Mouse (Mus musculus) E14TG2a.4 (cell line): Measurements from ENCODE around the gene Dll1.

Experiments
- H3K27me3 ChIP-seq: 2 replicates; pipeline ENCODE4 v1.6.1; 2014; ENCODE audit warnings: low read length, control low read depth; ENCODE audit not compliant: insufficient read depth
- H3K36me3 ChIP-seq: 2 replicates; pipeline ENCODE4 v1.6.1; 2014; ENCODE audit warnings: low read length, control low read depth; ENCODE audit not compliant: insufficient read depth
- H3K4me1 ChIP-seq: replicated peaks from 2 replicates; pipeline ENCODE4 v1.6.1; 2014; ENCODE audit warnings: low read depth, low read length, control low read depth
- H3K4me3 ChIP-seq: replicated peaks from 2 replicates; pipeline ENCODE4 v1.5.1; 2014; ENCODE audit warnings: mild to moderate bottlenecking, low read length
- H3K9me3 ChIP-seq: 2 replicates; pipeline ENCODE4 v1.6.1; 2014; ENCODE audit warnings: low read length, control low read depth
- CTCF ChIP-seq: conservative IDR thresholded peaks from 2 replicates; pipeline ENCODE4 v1.5.1; 2014; ENCODE audit warnings: low read length
- NANOG ChIP-seq: IDR thresholded peaks from 2 replicates; pipeline ENCODE4 v1.6.1; 2014; ENCODE audit warnings: borderline replicate concordance, low read length, mixed read lengths
- POU5F1 ChIP-seq: IDR thresholded peaks from 2 replicates; pipeline ENCODE4 v1.6.1; 2014; ENCODE audit warnings: low read length, borderline replicate concordance

Gene Dll1

GRCm38 (mm10) chr17:15410861-15411260, 34.2 kb upstream of the Dll1 start:
- peaks cover 4% of the 10 kb centered on the region; the same call in 1 of the 2 replicates for H3K27me3 ChIP-seq
- no peak overlapping the region for H3K4me3 ChIP-seq
- no peaks in the 10 kb centered on the region for H3K36me3 ChIP-seq
- H3K9me3 ChIP-seq = no peaks in the 10 kb centered on the region
- H3K4me1 ChIP-seq = peaks cover 6% of the 10 kb centered on the region; the same call in 1 of the 2 replicates
- TF ChIP-seq POU5F1 = no peak
- TF ChIP-seq NANOG = no peak
- no peak for TF ChIP-seq CTCF

GRCm38 (mm10) chr17:15409261-15409660, 32.6 kb upstream of the Dll1 start:
- Histone ChIP-seq H3K4me1 (peaks cover 6% of the 10 kb centered on the region; the same call in 1 of the 2 replicates), H3K36me3 (no peaks in the 10 kb centered on the region), H3K27me3 (peaks cover 4% of the 10 kb centered on the region; the same call in 1 of the 2 replicates), H3K4me3 (peak overlapping the region; percentile 35; the same call in 1 of the 2 replicates), H3K9me3 (no peaks in the 10 kb centered on the region)
- TF ChIP-seq CTCF = no peak
- TF ChIP-seq POU5F1 = no peak
- TF ChIP-seq NANOG = no peak

- Histone ChIP-seq H3K9me3 (no peaks in the 10 kb centered on the region), H3K4me1 (peaks cover 6% of the 10 kb centered on the region; the same call in 1 of the 2 replicates), H3K36me3 (peaks cover 22% of the 10 kb centered on the region), H3K4me3 (no peak overlapping the region), H3K27me3 (peaks cover 4% of the 10 kb centered on the region; the same call in 1 of the 2 replicates)
- TF ChIP-seq POU5F1 = no peak
- no peak for TF ChIP-seq CTCF
- no peak for TF ChIP-seq NANOG
These were observed 29.9 kb upstream of the Dll1 start for GRCm38 (mm10) chr17:15406576-15406975.

GRCm38 (mm10) chr17:15401716-15402115, 25.0 kb upstream of the Dll1 start:
- Histone ChIP-seq H3K36me3 (peaks cover 23% of the 10 kb centered on the region), H3K27me3 (no peaks in the 10 kb centered on the region), H3K4me3 (no peak overlapping the region), H3K4me1 (peaks cover 8% of the 10 kb centered on the region), H3K9me3 (no peaks in the 10 kb centered on the region)
- TF ChIP-seq CTCF (no peak), POU5F1 (no peak), NANOG (no peak)

GRCm38 (mm10) chr17:15395997-15396675, 19.5 kb upstream of the Dll1 start, which contains the start of gene Fam120b:
Gene Fam120b (plus strand): TSS chr17:15396202.
- TF ChIP-seq CTCF (no peak), NANOG (no peak), POU5F1 (no peak)
- Histone ChIP-seq H3K27me3 (peaks cover 33% of the 10 kb centered on the region), H3K9me3 (no peaks in the 10 kb centered on the region), H3K4me1 (peaks cover 21% of the 10 kb centered on the region), H3K4me3 (peak within 1 kb of the TSS; percentile 91), H3K36me3 (no peaks in the 10 kb centered on the region)

GRCm38 (mm10) chr17:15389356-15389755, 12.7 kb upstream of the Dll1 start:
- H3K27me3 ChIP-seq = peaks cover 28% of the 10 kb centered on the region
- no peaks in the 10 kb centered on the region for H3K4me1 ChIP-seq
- H3K9me3 ChIP-seq = no peaks in the 10 kb centered on the region
- no peak overlapping the region for H3K4me3 ChIP-seq
- TF ChIP-seq NANOG (no peak), CTCF (no peak), POU5F1 (no peak)
- no peaks in the 10 kb centered on the region for H3K36me3 ChIP-seq

GRCm38 (mm10) chr17:15388892-15389291, 12.2 kb upstream of the Dll1 start:
- Histone ChIP-seq H3K9me3 (no peaks in the 10 kb centered on the region), H3K4me1 (no peaks in the 10 kb centered on the region), H3K27me3 (peaks cover 26% of the 10 kb centered on the region), H3K4me3 (no peak overlapping the region), H3K36me3 (no peaks in the 10 kb centered on the region)
- no peak for TF ChIP-seq NANOG
- TF ChIP-seq POU5F1 = no peak
- no peak for TF ChIP-seq CTCF

GRCm38 (mm10) chr17:15383360-15383759, 6.7 kb upstream of the Dll1 start:
- H3K27me3 ChIP-seq = peaks cover 59% of the 10 kb centered on the region
- peak; percentile 19; the same call in 1 of the 2 replicates for TF ChIP-seq CTCF
- no peak for TF ChIP-seq POU5F1
- H3K9me3 ChIP-seq = no peaks in the 10 kb centered on the region
- no peak overlapping the region for H3K4me3 ChIP-seq
- peaks cover 46% of the 10 kb centered on the region for H3K4me1 ChIP-seq
- no peaks in the 10 kb centered on the region for H3K36me3 ChIP-seq
